Mouse (Mus musculus): Measurements from ENCODE around the gene Jpt2.

DNA sequence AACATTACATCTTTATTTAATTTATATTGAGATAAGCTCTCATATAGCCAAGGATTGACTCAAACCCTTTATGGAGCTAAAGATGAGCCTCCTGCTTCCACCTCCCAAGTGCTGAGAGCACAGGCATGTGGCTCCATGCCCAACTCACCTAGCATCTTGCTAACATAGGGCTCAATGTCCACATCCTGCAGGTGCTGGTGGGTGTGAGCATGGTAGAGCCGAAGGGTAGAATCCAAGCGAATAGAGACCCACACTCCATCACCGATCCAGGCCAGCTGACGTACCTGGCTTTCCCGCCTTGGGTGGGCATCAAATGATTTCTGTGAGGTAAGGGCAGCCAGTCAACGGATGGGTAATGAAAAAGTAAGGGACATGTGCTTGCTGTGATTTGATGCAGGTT is 60.5 kb downstream of the Jpt2 start:
- TF ChIP-seq CTCF (IDR thresholded peaks at IDR 0.05; ENCODE audit: low read depth) (no peak), EP300 (IDR thresholded peaks at IDR 0.05; ENCODE audit: low read depth) (no peak)

Measured in liver, embryonic 14.5 days (tissue).